Mouse (Mus musculus): ENCODE measurements around the gene Nipbl.
"Not testable (repeated sequence)": the region's sequence is repeated elsewhere in the genome, so short reads cannot be mapped to it uniquely, and the experiment has no call there.

Nipbl gene

DNA sequence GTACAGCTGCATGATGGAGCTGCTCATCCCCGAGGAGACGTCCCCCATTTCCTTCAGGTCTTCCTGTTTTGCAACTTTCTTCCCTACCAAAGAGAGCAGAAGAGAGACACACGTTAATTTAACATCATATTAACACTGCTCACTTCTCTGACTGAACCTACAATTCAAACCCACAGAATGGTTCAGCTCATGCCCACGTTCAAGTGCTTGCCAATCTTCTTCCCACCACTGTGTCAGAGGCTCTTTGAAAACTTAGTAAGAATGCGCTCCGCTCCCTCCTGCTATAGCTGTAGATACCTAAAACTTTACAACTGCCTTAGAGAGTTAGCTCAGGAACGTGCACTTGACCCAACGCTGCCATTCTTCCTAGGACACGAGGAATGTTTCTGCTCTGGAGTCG is 141.3 kb downstream of the Nipbl start:
- DNase-seq (ENCODE audit: low read depth, low spot score) = no peak

DNA sequence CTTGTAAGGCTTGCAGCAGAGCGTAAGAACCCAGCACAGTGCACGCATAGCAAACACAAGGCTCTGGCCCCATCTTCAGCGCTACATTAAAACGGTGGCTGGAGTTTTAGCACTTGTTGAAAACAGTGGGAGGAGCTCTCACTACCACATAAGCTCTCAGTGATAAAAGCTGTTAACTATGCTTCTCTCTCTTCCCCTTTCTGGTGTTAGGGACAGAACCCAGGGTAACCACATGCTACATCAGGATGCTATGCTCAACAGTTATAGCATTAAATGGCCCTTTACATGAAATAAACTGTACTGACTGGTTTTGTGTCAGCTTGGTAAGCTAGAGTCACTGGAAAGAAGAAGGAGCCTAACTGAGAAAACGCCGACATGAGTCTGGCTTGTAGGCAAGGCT is 150.1 kb downstream of the Nipbl start:
- DNase-seq (ENCODE audit: low read depth, low spot score) = no peak

DNA sequence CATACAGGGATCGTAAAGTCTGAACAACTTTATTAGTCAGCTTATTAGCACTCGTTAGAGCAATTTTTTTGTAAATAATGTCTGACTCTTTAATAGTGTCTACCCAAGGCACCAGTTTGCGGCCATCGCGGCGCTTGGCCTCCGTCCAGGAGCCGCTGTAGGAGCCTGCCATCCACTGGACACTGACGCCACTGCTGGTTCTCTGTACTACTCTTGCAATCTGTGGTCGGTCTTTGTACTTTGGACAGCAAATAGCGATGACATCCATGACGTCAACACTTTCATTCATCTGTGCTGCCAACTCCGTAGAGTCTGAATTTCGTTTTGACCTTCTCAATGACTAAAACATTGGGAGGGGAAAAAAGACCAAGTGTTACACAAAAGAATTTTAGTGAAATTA is 153.0 kb downstream of the Nipbl start:
- DNase-seq (ENCODE audit: low read depth, low spot score) = no peak

DNA sequence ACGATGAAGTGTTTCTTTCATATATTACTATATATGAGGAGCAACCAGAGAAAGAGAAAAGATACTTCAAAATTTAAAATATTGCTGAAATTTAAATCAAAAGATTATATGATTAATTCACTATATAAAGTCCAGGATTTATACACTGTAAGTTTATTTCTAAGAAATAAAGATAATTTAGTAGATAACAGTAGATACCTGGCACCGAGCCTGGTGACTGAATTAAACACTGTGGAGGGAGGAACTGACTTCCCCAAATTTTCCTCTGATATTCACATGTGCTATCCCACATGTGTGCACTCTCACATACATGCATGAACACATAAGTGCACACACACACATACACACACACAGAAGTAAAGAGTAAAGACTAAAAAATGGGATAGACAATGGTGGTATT is 162.1 kb downstream of the Nipbl start:
- DNase-seq (ENCODE audit: low read depth, low spot score) = no peak

DNA sequence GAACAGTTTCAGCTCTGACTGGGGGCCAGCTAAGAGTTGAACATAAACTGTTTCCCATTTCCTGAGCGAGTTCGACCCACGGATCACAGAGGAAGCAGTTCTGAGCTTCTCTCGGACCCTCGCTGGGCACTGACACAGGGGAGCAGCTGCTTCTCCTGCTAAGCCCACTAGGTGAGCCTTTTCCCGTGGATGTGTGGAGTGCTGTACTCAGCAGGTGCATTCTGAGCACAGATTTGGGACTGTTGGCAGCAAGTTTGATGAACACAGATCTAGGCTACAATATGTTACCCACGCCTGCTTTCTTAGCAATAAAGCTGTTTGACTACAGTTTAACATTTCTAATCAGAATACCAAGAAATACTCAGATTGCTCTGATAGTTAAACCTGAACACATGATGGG is 162.6 kb downstream of the Nipbl start:
- DNase-seq (ENCODE audit: low read depth, low spot score) = no peak

DNA sequence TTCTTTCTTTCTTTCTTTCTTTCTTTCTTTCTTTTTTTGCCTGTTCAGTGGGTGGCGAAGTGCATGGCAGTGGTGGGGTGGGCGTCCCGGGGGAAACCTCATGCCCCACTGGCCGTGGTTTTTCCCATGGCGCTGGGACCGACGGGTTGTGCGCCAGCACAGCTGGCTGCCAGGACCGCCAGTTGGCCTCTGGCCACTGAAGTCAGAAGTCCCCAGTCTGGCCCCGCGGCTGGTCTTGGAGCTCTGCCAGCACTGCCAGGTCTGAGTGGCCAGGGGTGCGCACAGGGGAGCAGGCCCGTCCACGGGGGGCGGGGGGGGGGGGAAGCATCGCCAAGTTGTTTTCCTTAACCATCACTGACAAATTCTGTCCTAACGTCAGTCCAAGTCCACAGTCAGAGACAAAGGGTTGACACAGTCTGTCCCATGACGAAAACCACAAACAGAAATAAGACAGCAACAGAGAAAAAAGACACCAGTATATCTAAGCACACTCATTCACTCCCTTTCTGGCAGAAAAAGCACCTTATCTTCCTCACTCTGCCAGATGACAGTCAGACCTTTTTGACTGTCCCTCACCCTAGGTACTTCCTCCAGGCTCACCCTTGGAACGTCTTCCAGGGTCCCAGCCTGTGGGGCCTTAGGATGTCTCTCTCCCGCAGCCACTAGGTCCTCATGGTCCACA is 164.2 kb downstream of the Nipbl start:
- DNase-seq (ENCODE audit: low read depth, low spot score) = no peak

DNA sequence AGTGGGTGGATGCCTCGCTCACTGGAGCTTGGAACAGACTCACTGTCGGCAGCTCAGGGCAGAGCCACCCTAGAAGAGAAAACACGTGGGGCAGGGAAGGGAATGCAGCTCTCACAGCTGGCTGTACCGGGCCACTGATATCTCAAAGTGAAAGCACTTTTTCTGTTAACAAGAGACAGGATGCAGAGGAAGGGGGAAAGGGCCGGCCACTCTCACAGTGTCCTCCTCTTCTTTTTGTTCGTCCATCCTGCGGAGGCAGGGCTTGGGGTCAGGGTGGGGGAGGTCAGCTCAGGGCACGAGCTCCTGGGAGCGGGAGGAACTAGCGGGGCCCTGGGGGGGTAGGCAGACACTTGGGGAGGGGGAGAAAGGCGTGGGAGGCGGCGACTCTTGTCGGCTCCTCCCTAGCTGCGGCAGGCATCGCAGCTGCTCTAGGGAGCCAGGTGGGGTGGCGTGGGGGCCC is 164.9 kb downstream of the Nipbl start:
- DNase-seq (ENCODE audit: low read depth, low spot score) = peak; percentile 30

DNA sequence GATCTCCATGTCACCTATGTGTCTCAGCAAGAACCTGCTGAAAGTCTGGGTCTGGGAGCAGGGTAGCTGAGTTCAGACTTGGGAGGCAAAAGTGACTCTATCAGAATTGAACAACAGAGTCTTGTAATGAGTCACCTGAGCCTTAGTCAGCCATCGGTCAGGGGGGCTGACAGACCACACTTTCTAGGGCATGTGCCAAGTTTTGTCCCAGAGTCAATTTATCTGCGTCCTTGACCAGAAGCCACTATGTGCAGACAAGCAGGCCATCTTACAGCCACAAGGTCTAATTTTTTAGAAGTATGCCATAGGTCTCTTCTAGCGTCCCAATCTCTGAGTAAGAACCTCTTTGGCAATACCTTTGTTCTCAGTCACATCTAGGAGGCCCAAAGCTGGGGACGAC is 166.3 kb downstream of the Nipbl start:
- DNase-seq (ENCODE audit: low read depth, low spot score) = not testable (repeated sequence)

DNA sequence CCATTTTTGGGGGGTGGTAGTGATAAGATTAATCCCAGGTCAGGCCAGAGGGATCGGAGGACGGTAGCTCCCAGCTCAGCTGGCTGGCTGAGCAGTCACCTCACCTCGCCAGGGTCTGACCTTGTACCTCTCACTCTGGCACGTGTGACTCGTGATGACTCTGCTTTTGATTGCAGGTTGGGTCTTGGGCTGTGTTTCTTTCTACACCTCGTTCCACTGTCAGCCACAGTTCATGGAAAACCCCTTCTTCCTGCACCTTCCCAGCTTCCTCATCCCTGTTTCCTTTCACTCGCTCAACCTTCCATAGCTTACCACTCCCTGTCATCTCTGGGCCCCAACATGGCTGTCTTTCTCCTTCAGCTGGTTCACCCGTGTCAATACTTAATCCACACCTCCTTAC is 172.3 kb downstream of the Nipbl start:
- no peak for DNase-seq (ENCODE audit: low read depth, low spot score)

DNA sequence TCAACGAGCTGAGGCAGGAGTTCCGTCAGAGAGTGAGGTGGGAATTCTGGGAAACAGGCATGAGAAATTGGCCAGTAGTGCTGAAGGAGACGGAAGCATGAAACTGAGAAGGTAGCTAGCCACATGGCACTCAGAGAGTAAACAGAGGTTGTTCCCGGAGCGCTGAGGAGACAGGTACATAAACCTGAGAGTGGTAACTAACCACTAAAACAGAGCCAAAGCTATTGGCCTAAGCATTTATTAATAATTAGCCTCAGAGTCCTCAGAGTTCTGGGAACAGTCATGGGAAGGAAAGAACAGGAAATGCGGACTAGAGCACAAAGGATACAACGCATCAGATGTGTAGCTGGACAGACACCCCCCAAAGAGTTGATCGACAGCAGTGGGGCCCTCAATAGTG is 176.0 kb downstream of the Nipbl start:
- no peak for DNase-seq (ENCODE audit: low read depth, low spot score)

DNA sequence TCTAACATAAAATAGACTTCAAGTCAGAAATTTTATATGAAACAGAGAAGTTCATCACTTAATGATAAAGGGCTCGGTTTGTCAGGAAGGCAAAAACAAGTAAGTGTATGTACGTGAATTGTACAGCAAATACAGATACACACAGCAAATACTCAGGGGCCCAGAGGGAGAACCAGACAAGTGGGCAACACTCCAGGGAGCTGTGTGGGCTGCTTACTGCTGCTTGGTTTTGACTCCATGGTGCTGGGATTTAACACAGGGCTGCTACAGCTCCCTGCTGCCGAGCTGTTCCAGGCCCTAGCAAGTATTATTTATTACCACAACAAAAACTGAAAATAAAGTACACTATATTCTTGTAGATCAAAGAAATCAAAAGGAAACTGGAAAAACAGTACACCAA is 177.1 kb downstream of the Nipbl start:
- no peak for DNase-seq (ENCODE audit: low read depth, low spot score)

DNA sequence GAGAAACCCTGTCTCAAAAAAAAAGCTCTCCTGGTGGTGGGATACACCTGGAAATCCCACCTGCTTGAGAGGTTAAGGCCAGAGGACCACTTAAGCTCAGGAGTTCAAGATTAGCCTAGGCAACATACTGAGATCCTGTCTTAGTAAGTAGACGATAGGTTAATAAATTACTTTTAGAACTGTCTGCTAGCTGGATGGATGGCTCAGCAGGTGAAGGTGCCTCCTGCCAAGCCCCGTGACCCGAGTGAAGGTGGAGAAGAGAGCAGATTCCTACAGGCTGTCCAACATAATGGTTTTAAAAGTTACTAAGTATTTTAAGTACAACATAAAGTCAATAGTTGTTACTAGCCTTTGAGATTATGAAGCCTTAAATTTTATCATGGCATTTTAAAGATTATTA is 178.3 kb downstream of the Nipbl start:
- no peak for DNase-seq (ENCODE audit: low read depth, low spot score)
